Mouse (Mus musculus): ENCODE data around the gene Nsg2. TPM values are rescaled to one million over a fixed set of nuclear protein-coding genes. Genes with fewer than 3 reads are reported as not detected.

The Nsg2 gene
- polyA plus RNA-seq, 1 experiment from 2014 or later = 76.8 TPM

GRCm38 (mm10) chr11:32063775-32064510 is 63.7 kb downstream of the Nsg2 start:
- no peak overlapping the region for H3K4me3 ChIP-seq
- H3K27me3 ChIP-seq (ENCODE audit: insufficient read depth, poor library complexity, severe bottlenecking) = no peaks in the 10 kb centered on the region
- H3K4me1 ChIP-seq (replicated peaks) = peaks cover 21% of the 10 kb centered on the region
- H3K27ac ChIP-seq = peak overlapping the region; percentile 62
- no peak for DNase-seq (ENCODE audit: low spot score)
- no peaks in the 10 kb centered on the region for H3K9me3 ChIP-seq
- peaks cover 13% of the 10 kb centered on the region; the same call in 1 of the 2 replicates for H3K36me3 ChIP-seq
- 4% methylated on average over 10 of the region's 10 CpGs for WGBS

- H3K27ac ChIP-seq = peak overlapping the region; percentile 59
Observed at GRCm38 (mm10) chr11:32064511-32064862, 64.2 kb downstream of the Nsg2 start.

DNA sequence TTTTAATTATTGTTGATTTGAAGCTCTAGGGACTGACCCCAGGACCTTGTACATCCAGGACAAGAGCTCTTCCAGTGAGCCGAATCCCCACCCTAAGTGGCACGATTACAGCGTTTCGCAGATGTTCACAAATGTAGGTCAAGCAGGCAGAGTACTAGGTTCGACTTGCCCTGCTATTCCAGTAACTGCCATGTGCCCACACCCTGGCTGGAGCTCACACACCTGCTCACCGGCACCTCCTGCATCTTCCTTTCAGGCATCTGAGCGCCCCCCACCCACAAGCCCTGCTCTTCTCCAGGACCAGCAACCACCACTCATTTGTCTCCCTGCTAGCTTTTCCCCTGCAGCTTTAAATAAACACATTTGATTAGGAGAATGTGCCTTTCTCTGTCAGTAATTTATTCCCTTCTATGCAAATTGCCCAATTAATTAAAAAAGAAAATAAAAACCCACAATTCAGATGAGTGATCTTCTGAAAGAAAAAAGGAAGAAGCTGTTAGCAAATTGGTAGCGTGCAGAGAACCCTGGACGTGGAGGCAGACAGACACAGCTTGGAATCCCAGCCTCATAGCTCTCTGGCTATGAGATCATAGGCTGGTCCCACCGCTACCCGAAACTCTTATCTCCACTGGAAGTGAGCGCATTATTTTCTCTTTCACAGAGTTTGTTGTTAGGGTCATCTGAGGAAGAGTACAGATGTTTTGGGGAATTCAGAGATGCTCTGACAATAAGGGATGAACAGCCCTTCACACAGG is 68.7 kb downstream of the Nsg2 start:
- Histone ChIP-seq H3K27me3 (ENCODE audit: insufficient read depth, poor library complexity, severe bottlenecking) (no peaks in the 10 kb centered on the region), H3K9me3 (no peaks in the 10 kb centered on the region), H3K4me3 (no peak overlapping the region), H3K27ac (no peak overlapping the region), H3K4me1 (replicated peaks) (peaks cover 9% of the 10 kb centered on the region), H3K36me3 (no peaks in the 10 kb centered on the region)
- DNase-seq (ENCODE audit: low spot score) = no peak
- WGBS = 79% methylated on average over 12 of the region's 12 CpGs

More at GRCm38 (mm10) chr11:32064511-32064862, 64.2 kb downstream of the Nsg2 start:
- no peaks in the 10 kb centered on the region for H3K9me3 ChIP-seq
- peaks cover 7% of the 10 kb centered on the region; the same call in 1 of the 2 replicates for H3K36me3 ChIP-seq
- no peaks in the 10 kb centered on the region for H3K27me3 ChIP-seq (ENCODE audit: insufficient read depth, poor library complexity, severe bottlenecking)
- no peak overlapping the region for H3K4me3 ChIP-seq
- peaks cover 21% of the 10 kb centered on the region for H3K4me1 ChIP-seq (replicated peaks)
- 11% methylated on average over 5 of the region's 5 CpGs for WGBS
- no peak for DNase-seq (ENCODE audit: low spot score)

DNA sequence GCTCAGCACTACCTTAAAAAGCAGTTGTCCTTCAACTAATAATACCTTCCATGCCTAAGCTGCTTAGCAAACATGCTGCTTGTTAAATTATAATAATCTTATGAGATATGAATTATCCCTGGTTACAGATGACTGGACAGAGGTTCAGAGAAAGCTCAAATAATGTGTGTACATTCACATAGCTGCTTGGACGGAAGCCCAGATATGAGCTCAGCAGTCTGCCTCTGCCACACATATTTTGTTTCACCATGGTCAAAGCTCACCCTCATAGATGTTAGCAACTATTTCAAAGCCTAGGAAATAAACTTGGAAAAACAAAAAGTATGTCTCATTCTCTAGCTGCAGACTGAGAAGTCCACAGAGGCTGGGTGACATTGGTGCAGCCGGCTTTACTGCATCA is 74.9 kb downstream of the Nsg2 start:
- H3K27ac ChIP-seq = no peak overlapping the region
- no peaks in the 10 kb centered on the region for H3K36me3 ChIP-seq
- no peaks in the 10 kb centered on the region; the same call in 1 of the 2 replicates for H3K4me1 ChIP-seq (replicated peaks)
- 92% methylated on average over 2 of the region's 2 CpGs for WGBS
- H3K27me3 ChIP-seq (ENCODE audit: insufficient read depth, poor library complexity, severe bottlenecking) = no peaks in the 10 kb centered on the region
- H3K4me3 ChIP-seq = no peak overlapping the region
- no peaks in the 10 kb centered on the region for H3K9me3 ChIP-seq
- DNase-seq (ENCODE audit: low spot score) = no peak

- no peak for DNase-seq (ENCODE audit: low spot score)
- WGBS = 54% methylated on average over 3 of the region's 3 CpGs
Observed at GRCm38 (mm10) chr11:32083462-32083861, 83.2 kb downstream of the Nsg2 start.

GRCm38 (mm10) chr11:32086525-32086924 is 86.3 kb downstream of the Nsg2 start:
- Histone ChIP-seq H3K36me3 (no peaks in the 10 kb centered on the region), H3K4me3 (no peak overlapping the region), H3K9me3 (no peaks in the 10 kb centered on the region), H3K4me1 (replicated peaks) (peaks cover 27% of the 10 kb centered on the region), H3K27ac (peak overlapping the region; percentile 84), H3K27me3 (ENCODE audit: insufficient read depth, poor library complexity, severe bottlenecking) (no peaks in the 10 kb centered on the region)
- 67% methylated on average over 1 of the region's 1 CpGs for whole genome bisulfite sequencing
- DNase-seq (ENCODE audit: low spot score) = no peak

More at GRCm38 (mm10) chr11:32083462-32083861, 83.2 kb downstream of the Nsg2 start:
- Histone ChIP-seq H3K9me3 (no peaks in the 10 kb centered on the region), H3K4me3 (no peak overlapping the region), H3K27ac (no peak overlapping the region), H3K4me1 (replicated peaks) (peaks cover 20% of the 10 kb centered on the region), H3K36me3 (no peaks in the 10 kb centered on the region), H3K27me3 (ENCODE audit: insufficient read depth, poor library complexity, severe bottlenecking) (no peaks in the 10 kb centered on the region)

- 12% methylated on average over 2 of the region's 2 CpGs for WGBS
- H3K9me3 ChIP-seq = no peaks in the 10 kb centered on the region
- DNase-seq (ENCODE audit: low spot score) = peak; percentile 66
- H3K4me3 ChIP-seq = no peak overlapping the region
- H3K27ac ChIP-seq = peak overlapping the region; percentile 84
- H3K4me1 ChIP-seq (replicated peaks) = peaks cover 27% of the 10 kb centered on the region
- H3K27me3 ChIP-seq (ENCODE audit: insufficient read depth, poor library complexity, severe bottlenecking) = no peaks in the 10 kb centered on the region
- no peaks in the 10 kb centered on the region for H3K36me3 ChIP-seq
Observed at GRCm38 (mm10) chr11:32087376-32087775, 87.1 kb downstream of the Nsg2 start.

DNA sequence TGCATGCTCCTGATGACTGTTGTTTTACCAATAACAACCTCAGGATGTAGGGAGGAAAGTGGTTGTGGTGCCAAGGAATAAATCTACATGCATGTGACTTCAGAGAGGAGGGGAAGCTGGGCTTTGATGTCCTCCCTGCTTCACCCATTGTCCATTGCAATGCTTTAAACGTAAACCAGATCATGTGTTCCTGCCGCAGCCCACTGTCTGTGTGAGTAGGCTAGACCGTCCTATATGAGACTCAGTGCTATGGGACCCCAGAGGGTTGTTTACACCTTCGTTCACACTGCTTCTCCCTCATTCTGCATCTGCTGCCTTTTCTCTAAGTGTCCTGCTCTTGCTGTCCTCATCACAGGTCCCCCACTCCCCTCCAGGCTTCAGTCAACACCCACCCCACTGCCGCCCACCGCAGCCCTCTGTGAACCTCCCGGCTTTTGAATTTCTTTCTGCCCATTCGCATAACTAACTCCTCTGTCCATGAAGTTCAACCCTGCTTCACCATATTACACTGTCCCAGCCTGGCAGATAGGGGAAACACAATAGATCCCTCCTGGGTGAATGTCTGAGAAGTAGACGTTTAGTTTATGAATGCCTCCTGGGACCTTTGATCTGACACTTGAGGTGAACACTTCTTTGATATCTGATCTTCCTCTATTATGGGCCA is 87.6 kb downstream of the Nsg2 start:
- Histone ChIP-seq H3K9me3 (no peaks in the 10 kb centered on the region), H3K4me1 (replicated peaks) (peaks cover 27% of the 10 kb centered on the region), H3K27me3 (ENCODE audit: insufficient read depth, poor library complexity, severe bottlenecking) (no peaks in the 10 kb centered on the region), H3K4me3 (no peak overlapping the region), H3K36me3 (no peaks in the 10 kb centered on the region), H3K27ac (peak overlapping the region; percentile 84)
- no peak for DNase-seq (ENCODE audit: low spot score)
- WGBS = 75% methylated on average over 9 of the region's 9 CpGs

GRCm38 (mm10) chr11:32095793-32096192 is 95.5 kb downstream of the Nsg2 start:
- WGBS = 79% methylated on average over 4 of the region's 4 CpGs
- Histone ChIP-seq H3K36me3 (no peaks in the 10 kb centered on the region), H3K9me3 (no peaks in the 10 kb centered on the region), H3K27me3 (ENCODE audit: insufficient read depth, poor library complexity, severe bottlenecking) (0 out of 2 replicates have a peak, but pooled peaks cover 5% of the 10 kb centered on the region), H3K4me1 (replicated peaks) (peaks cover 4% of the 10 kb centered on the region), H3K4me3 (no peak overlapping the region), H3K27ac (no peak overlapping the region)
- no peak for DNase-seq (ENCODE audit: low spot score)

- no peaks in the 10 kb centered on the region for H3K9me3 ChIP-seq
- H3K4me1 ChIP-seq (replicated peaks) = peaks cover 9% of the 10 kb centered on the region
- no peak for DNase-seq (ENCODE audit: low spot score)
- no peak overlapping the region for H3K4me3 ChIP-seq
- no peaks in the 10 kb centered on the region for H3K36me3 ChIP-seq
- 0 out of 2 replicates have a peak, but pooled peaks cover 5% of the 10 kb centered on the region for H3K27me3 ChIP-seq (ENCODE audit: insufficient read depth, poor library complexity, severe bottlenecking)
- 88% methylated on average over 6 of the region's 6 CpGs for whole genome bisulfite sequencing
- H3K27ac ChIP-seq = no peak overlapping the region
Observed at GRCm38 (mm10) chr11:32096346-32096745, 96.1 kb downstream of the Nsg2 start.

- Histone ChIP-seq H3K36me3 (no peaks in the 10 kb centered on the region), H3K4me3 (no peak overlapping the region), H3K4me1 (replicated peaks) (peaks cover 28% of the 10 kb centered on the region), H3K27me3 (ENCODE audit: insufficient read depth, poor library complexity, severe bottlenecking) (peaks cover 8% of the 10 kb centered on the region; the same call in 1 of the 2 replicates), H3K9me3 (no peaks in the 10 kb centered on the region), H3K27ac (peak overlapping the region; percentile 56; the same call in 1 of the 2 replicates)
- no peak for DNase-seq (ENCODE audit: low spot score)
- 67% methylated on average over 3 of the region's 3 CpGs for WGBS
Observed at GRCm38 (mm10) chr11:32101059-32101632, 100.9 kb downstream of the Nsg2 start.

DNA sequence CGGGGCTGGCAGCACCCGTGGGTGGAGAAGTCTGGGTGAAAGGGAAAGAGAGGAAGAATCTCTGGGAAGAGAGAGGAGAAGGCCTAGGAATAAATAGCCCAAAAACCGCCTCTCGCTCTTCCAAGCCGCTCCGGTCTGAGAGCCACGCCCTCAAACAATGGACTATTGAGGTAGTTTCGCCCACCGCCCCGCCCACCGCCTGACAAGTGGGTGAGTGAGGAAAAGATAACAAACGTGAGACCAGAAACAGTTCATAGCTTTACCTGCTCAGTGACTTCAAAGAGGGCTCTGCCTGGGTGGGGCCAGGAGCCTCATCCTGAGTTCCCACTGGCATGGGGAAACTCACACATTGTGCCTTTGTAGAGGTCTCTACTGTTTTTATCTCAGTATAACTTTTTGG is 102.7 kb downstream of the Nsg2 start:
- H3K4me3 ChIP-seq = peak overlapping the region; percentile 16; the same call in 1 of the 2 replicates
- H3K27ac ChIP-seq = peak overlapping the region; percentile 45
- peaks cover 8% of the 10 kb centered on the region; the same call in 1 of the 2 replicates for H3K27me3 ChIP-seq (ENCODE audit: insufficient read depth, poor library complexity, severe bottlenecking)
- H3K4me1 ChIP-seq (replicated peaks) = peaks cover 40% of the 10 kb centered on the region
- H3K36me3 ChIP-seq = no peaks in the 10 kb centered on the region
- DNase-seq (ENCODE audit: low spot score) = peak; percentile 55
- H3K9me3 ChIP-seq = no peaks in the 10 kb centered on the region
- WGBS = 12% methylated on average over 12 of the region's 12 CpGs
